Mouse (Mus musculus) cerebral cortex, adult 2 months (tissue): ENCODE data around the gene 5730480H06Rik.

ENCODE experiments used
- WGBS: fragments of 180-500 bp; shearing (Covaris S2); methylation state at CpG from one replicate; pipeline ENCODE4 v1.1.7; 2018; 5-methylcytosine and 5-hydroxymethylcytosine counted together

The 5730480H06Rik gene

GRCm38 (mm10) chr5:48448888-48449287 is 121.1 kb downstream of the 5730480H06Rik start:
- WGBS: 78% methylated on average over 1 of the region's 1 CpGs

GRCm38 (mm10) chr5:48460221-48460620 is 132.5 kb downstream of the 5730480H06Rik start:
- 28% methylated on average over 2 of the region's 2 CpGs for WGBS
